Comparison of ENCODE assay signal across 15 mouse cellular contexts in genomic region chr10:91295345-91295744, GRCm38 (mm10).
DNase-seq lines count a peak whose midpoint lies in the region; ATAC-seq and TF ChIP-seq lines count a peak whose summit lies in the region.
"Had no signal": no experiment of that assay in that cellular context is flagged by ENCODE, and none has a peak within 500 bp of the region (broad histone marks: within the 10 kb centered on the region; RNA-seq: fewer than 3 reads in every experiment).

No protein-coding gene starts in this region.

- no peak for ATAC-seq in hindbrain, postnatal 0 days
- no peak for ATAC-seq in hindbrain, embryonic 12.5 days (ENCODE audit: low FRiP score)
- no peak for ATAC-seq in lung, postnatal 0 days
- no peak for ATAC-seq in stomach, postnatal 0 days (ENCODE audit: low FRiP score, low TSS enrichment)

- no peaks in the 10 kb centered on the region for H3K27me3 ChIP-seq in hindbrain, postnatal 0 days (ENCODE audit: insufficient read depth, low read length)
- H3K27me3 ChIP-seq in hindbrain, embryonic 12.5 days = no peaks in the 10 kb centered on the region
- H3K27me3 ChIP-seq in lung, postnatal 0 days (replicated peaks; ENCODE audit: insufficient read depth, low read length) = no peaks in the 10 kb centered on the region
- H3K27me3 ChIP-seq in stomach, postnatal 0 days (ENCODE audit: control insufficient read depth, insufficient read depth, low read length) = no peaks in the 10 kb centered on the region
- H3K27me3 ChIP-seq: forebrain, embryonic 12.5 days; heart, embryonic 12.5 days; liver, embryonic 13.5 days; neural tube, embryonic 12.5 days had no signal

- WGBS in hindbrain, postnatal 0 days = 89% methylated on average over 8 of the region's 8 CpGs
- 88% methylated on average over 8 of the region's 8 CpGs for WGBS in hindbrain, embryonic 12.5 days
- 81% methylated on average over 8 of the region's 8 CpGs for WGBS in lung, postnatal 0 days
- 78% methylated on average over 8 of the region's 8 CpGs for whole genome bisulfite sequencing in stomach, postnatal 0 days

- no peak overlapping the region for H3K9ac ChIP-seq in hindbrain, postnatal 0 days (replicated peaks; ENCODE audit: low read length)
- H3K9ac ChIP-seq in hindbrain, embryonic 12.5 days = no peak overlapping the region
- H3K9ac ChIP-seq in lung, postnatal 0 days (replicated peaks; ENCODE audit: low read depth) = no peak overlapping the region
- no peak overlapping the region for H3K9ac ChIP-seq in ES-E14 (ENCODE audit: insufficient read depth, low read depth, low read length, poor library complexity, severe bottlenecking)
- no peak overlapping the region for H3K9ac ChIP-seq in stomach, postnatal 0 days (ENCODE audit: low read length)
- H3K9ac ChIP-seq: forebrain, embryonic 12.5 days; heart, embryonic 12.5 days; liver, embryonic 13.5 days; neural tube, embryonic 12.5 days had no signal

- H3K4me1 ChIP-seq in hindbrain, postnatal 0 days (ENCODE audit: insufficient read depth, low read length) = no peaks in the 10 kb centered on the region; the same call in 1 of the 2 replicates
- no peaks in the 10 kb centered on the region for H3K4me1 ChIP-seq in hindbrain, embryonic 12.5 days
- no peaks in the 10 kb centered on the region for H3K4me1 ChIP-seq in lung, postnatal 0 days (ENCODE audit: insufficient read depth, low read depth, low read length)
- H3K4me1 ChIP-seq in ES-E14 (ENCODE audit: control insufficient read depth in 2 of 2, insufficient read depth in 2 of 2, low read length in 2 of 2, poor library complexity in 1 of 2) = no peaks in the 10 kb centered on the region
- no peaks in the 10 kb centered on the region for H3K4me1 ChIP-seq in stomach, postnatal 0 days (replicated peaks; ENCODE audit: control insufficient read depth, insufficient read depth)
- H3K4me1 ChIP-seq: forebrain, embryonic 12.5 days; liver, embryonic 13.5 days; neural tube, embryonic 12.5 days had no signal

- in situ Hi-C loops in ES-E14 (cut with MboI; ENCODE audit: low sequenced_read_pairs in 2 of 2, unreplicated experiment in 2 of 2) = no loop called here

- H3K4me3 ChIP-seq in hindbrain, postnatal 0 days (ENCODE audit: low read length) = no peak overlapping the region
- no peak overlapping the region for H3K4me3 ChIP-seq in hindbrain, embryonic 12.5 days
- no peak overlapping the region for H3K4me3 ChIP-seq in lung, postnatal 0 days (ENCODE audit: low read depth, low read length)
- no peak overlapping the region for H3K4me3 ChIP-seq in ES-E14 (ENCODE audit: insufficient read depth in 1 of 2, low read depth in 1 of 2, low read length in 2 of 2, poor library complexity in 1 of 2, severe bottlenecking in 1 of 2)
- H3K4me3 ChIP-seq in stomach, postnatal 0 days (ENCODE audit: low read depth, low read length) = no peak overlapping the region
- H3K4me3 ChIP-seq: forebrain, embryonic 12.5 days; heart, embryonic 12.5 days; liver, embryonic 13.5 days; neural tube, embryonic 12.5 days had no signal

- no peak overlapping the region for H3K27ac ChIP-seq in hindbrain, postnatal 0 days
- H3K27ac ChIP-seq in hindbrain, embryonic 12.5 days = no peak overlapping the region
- H3K27ac ChIP-seq in lung, postnatal 0 days (ENCODE audit: low read length) = no peak overlapping the region
- H3K27ac ChIP-seq in ES-E14 (ENCODE audit: insufficient read depth, low read depth, low read length, poor library complexity, severe bottlenecking) = no peak overlapping the region
- no peak overlapping the region for H3K27ac ChIP-seq in stomach, postnatal 0 days (replicated peaks)
- H3K27ac ChIP-seq: forebrain, embryonic 12.5 days; liver, embryonic 13.5 days; neural tube, embryonic 12.5 days had no signal

- no peaks in the 10 kb centered on the region for H3K36me3 ChIP-seq in hindbrain, postnatal 0 days (ENCODE audit: insufficient read depth, low read length)
- H3K36me3 ChIP-seq in hindbrain, embryonic 12.5 days = no peaks in the 10 kb centered on the region
- H3K36me3 ChIP-seq in lung, postnatal 0 days (ENCODE audit: insufficient read depth, low read length) = no peaks in the 10 kb centered on the region
- H3K36me3 ChIP-seq in ES-E14 (ENCODE audit: control insufficient read depth, insufficient read depth, low read length, poor library complexity, severe bottlenecking) = no peaks in the 10 kb centered on the region
- no peaks in the 10 kb centered on the region for H3K36me3 ChIP-seq in stomach, postnatal 0 days (ENCODE audit: control insufficient read depth, insufficient read depth, low read length)
- H3K36me3 ChIP-seq: forebrain, embryonic 12.5 days; heart, embryonic 12.5 days; liver, embryonic 13.5 days; neural tube, embryonic 12.5 days had no signal

- H3K9me3 ChIP-seq in hindbrain, postnatal 0 days (ENCODE audit: low read length) = no peaks in the 10 kb centered on the region
- H3K9me3 ChIP-seq in hindbrain, embryonic 12.5 days (replicated peaks) = no peaks in the 10 kb centered on the region
- no peaks in the 10 kb centered on the region for H3K9me3 ChIP-seq in lung, postnatal 0 days (ENCODE audit: low read length)
- no peaks in the 10 kb centered on the region for H3K9me3 ChIP-seq in ES-E14 (ENCODE audit: control insufficient read depth, insufficient read depth, low read depth, low read length)
- H3K9me3 ChIP-seq in stomach, postnatal 0 days (ENCODE audit: control insufficient read depth, low read length) = no peaks in the 10 kb centered on the region
- H3K9me3 ChIP-seq: forebrain, embryonic 12.5 days; heart, embryonic 12.5 days; liver, embryonic 13.5 days; neural tube, embryonic 12.5 days had no signal

- no peak for TF ChIP-seq EP300 in lung, postnatal 0 days (IDR thresholded peaks at IDR 0.05)
- TF ChIP-seq EP300 in stomach, postnatal 0 days (optimal IDR thresholded peaks at IDR 0.05) = no peak

- H3K4me2 ChIP-seq in hindbrain, postnatal 0 days (ENCODE audit: low read depth, low read length) = no peak overlapping the region
- no peak overlapping the region for H3K4me2 ChIP-seq in hindbrain, embryonic 12.5 days (replicated peaks)
- H3K4me2 ChIP-seq in lung, postnatal 0 days (replicated peaks; ENCODE audit: low read depth, low read length) = no peak overlapping the region
- no peak overlapping the region for H3K4me2 ChIP-seq in stomach, postnatal 0 days (replicated peaks; ENCODE audit: low read depth)
- H3K4me2 ChIP-seq: forebrain, embryonic 12.5 days; heart, embryonic 12.5 days; liver, embryonic 13.5 days; neural tube, embryonic 12.5 days had no signal

- peak; percentile 37 for DNase-seq in hindbrain, postnatal 0 days (ENCODE audit: low spot score)
- DNase-seq in lung, postnatal 0 days (ENCODE audit: low spot score) = no peak
- no peak for DNase-seq in lung, postnatal 4 days
- DNase-seq in ES-E14 (ENCODE audit: low read depth, low spot score) = no peak
- no peak for DNase-seq in stomach, postnatal 0 days (ENCODE audit: low spot score)
- no peak for DNase-seq in cerebellum, adult 9-11 months
- DNase-seq: heart, postnatal 4 days; liver, embryonic 13.5 days; lung, postnatal 14 days; right cerebral cortex, postnatal 25 days; thymus, postnatal 14 days had no signal

- TF ChIP-seq CTCF in hindbrain, postnatal 0 days (IDR thresholded peaks at IDR 0.05; ENCODE audit: low read depth) = peak; percentile 63
- peak; percentile 44 for TF ChIP-seq CTCF in lung, postnatal 0 days (IDR thresholded peaks at IDR 0.05)
- peak; percentile 59 for TF ChIP-seq CTCF in stomach, postnatal 0 days (IDR thresholded peaks at IDR 0.05; ENCODE audit: low read depth)

TF ChIP-seq in ES-E14, 5 proteins besides CTCF, POLR2A, EP300 and RAD21:
- TF ChIP-seq ZNF384 (IDR thresholded peaks at IDR 0.05; ENCODE audit: low read depth, low read length) = 0 out of 2 replicates have a peak, but pooled peaks have one; percentile 35
- TF ChIP-seq HCFC1 (IDR thresholded peaks at IDR 0.05; ENCODE audit: borderline replicate concordance, insufficient read depth, low read length) = no peak
TF ChIP-seq in ES-E14: peak in this region for 1.
